Mouse (Mus musculus): Measurements from ENCODE around the gene Slit1.

Slit1 gene

GRCm38 (mm10) chr19:41686194-41686593 is 57.3 kb downstream of the Slit1 start:
- DNase-seq: no peak

GRCm38 (mm10) chr19:41685453-41686086 is 57.9 kb downstream of the Slit1 start:
- DNase-seq: no peak

GRCm38 (mm10) chr19:41684874-41685273 is 58.6 kb downstream of the Slit1 start:
- DNase-seq: no peak

GRCm38 (mm10) chr19:41683951-41684350 is 59.5 kb downstream of the Slit1 start:
- no peak for DNase-seq

- DNase-seq: no peak
These were observed 63.2 kb downstream of the Slit1 start for GRCm38 (mm10) chr19:41680267-41680666.

- DNase-seq: no peak
These were observed 64.4 kb downstream of the Slit1 start for GRCm38 (mm10) chr19:41679028-41679427.

- DNase-seq: no peak
These were observed 65.9 kb downstream of the Slit1 start for GRCm38 (mm10) chr19:41677575-41677974.

GRCm38 (mm10) chr19:41675583-41675982 is 67.9 kb downstream of the Slit1 start:
- DNase-seq: no peak

GRCm38 (mm10) chr19:41674366-41674765 is 69.1 kb downstream of the Slit1 start:
- DNase-seq: no peak

GRCm38 (mm10) chr19:41672836-41673235 is 70.6 kb downstream of the Slit1 start:
- no peak for DNase-seq

- no peak for DNase-seq
These were observed 72.5 kb downstream of the Slit1 start for GRCm38 (mm10) chr19:41670931-41671330.

GRCm38 (mm10) chr19:41670473-41670872 is 73.0 kb downstream of the Slit1 start:
- no peak for DNase-seq

GRCm38 (mm10) chr19:41669747-41670342 is 73.6 kb downstream of the Slit1 start:
- DNase-seq: no peak

GRCm38 (mm10) chr19:41667591-41667990 is 75.9 kb downstream of the Slit1 start:
- no peak for DNase-seq

GRCm38 (mm10) chr19:41665941-41666340 is 77.5 kb downstream of the Slit1 start:
- DNase-seq: no peak

- DNase-seq: no peak
These were observed 79.8 kb downstream of the Slit1 start for GRCm38 (mm10) chr19:41663506-41664242.

GRCm38 (mm10) chr19:41661466-41661865 is 82.0 kb downstream of the Slit1 start:
- no peak for DNase-seq

- no peak for DNase-seq
These were observed 82.5 kb downstream of the Slit1 start for GRCm38 (mm10) chr19:41660999-41661374.

- DNase-seq: no peak
These were observed 83.0 kb downstream of the Slit1 start for GRCm38 (mm10) chr19:41660294-41660998.

- DNase-seq: no peak
These were observed 86.0 kb downstream of the Slit1 start for GRCm38 (mm10) chr19:41657446-41657845.

GRCm38 (mm10) chr19:41656671-41657070 is 86.8 kb downstream of the Slit1 start:
- DNase-seq: no peak

GRCm38 (mm10) chr19:41655970-41656369 is 87.5 kb downstream of the Slit1 start:
- peak; percentile 18 to 35 for DNase-seq

- no peak for DNase-seq
These were observed 88.2 kb downstream of the Slit1 start for GRCm38 (mm10) chr19:41655089-41655783.

Measured in thymus, adult 18-20 months (tissue).